Mouse (Mus musculus) megakaryocyte, adult 5-6 weeks (primary cell): Measurements from ENCODE around the gene Atp5k. TPM values are rescaled to one million over a fixed set of nuclear protein-coding genes. Genes with fewer than 3 reads are reported as not detected.

Source experiments
- ATAC-seq: 2 replicates; pipeline ENCODE4 v1.8.0; 2016; ENCODE audit warnings: mild to moderate bottlenecking, inconsistent platforms; ENCODE audit not compliant: poor library complexity, severe bottlenecking
- total RNA-seq, 2 experiments: library from RNA; stranded (forward) in 1 of 2; stranded (reverse) in 1 of 2; fragments of 153-499, 151-499 nt in 1 of 2; fragments of 221-1000, 200-1000 nt in 1 of 2; gene quantifications; 2 replicates each; pipeline versions ENCODE4 v1.2.3 to v1.2.4; 2015 to 2017

The Atp5k gene
- 197 and 209 TPM in 2 replicates for total RNA-seq (2015)
- total RNA-seq (2017), result 132 and 217 TPM in 2 replicates

- ATAC-seq, result peak; percentile 98
Measured at GRCm38 (mm10) chr5:108433804-108434587, at the start of gene Atp5k. Gene Atp5k, minus strand, starts transcription at chr5:108434448.

- no peak for ATAC-seq
Measured at GRCm38 (mm10) chr5:108483006-108483405, 48.8 kb upstream of the Atp5k start.

- no peak for ATAC-seq
Measured at GRCm38 (mm10) chr5:108475977-108476376, 41.7 kb upstream of the Atp5k start.

- ATAC-seq, result no peak
Measured at GRCm38 (mm10) chr5:108473737-108474136, 39.5 kb upstream of the Atp5k start.

- ATAC-seq, result no peak
Measured at GRCm38 (mm10) chr5:108469617-108470016, 35.4 kb upstream of the Atp5k start.

GRCm38 (mm10) chr5:108466647-108467046, 32.4 kb upstream of the Atp5k start:
- ATAC-seq, result no peak

GRCm38 (mm10) chr5:108465131-108465891, 31.1 kb upstream of the Atp5k start:
- ATAC-seq, result no peak

GRCm38 (mm10) chr5:108462446-108462845, 28.2 kb upstream of the Atp5k start:
- no peak for ATAC-seq

- peak; percentile 94 for ATAC-seq
Measured at GRCm38 (mm10) chr5:108461082-108462065, 27.1 kb upstream of the Atp5k start, which contains the start of gene Pcgf3. Gene Pcgf3, plus strand, starts transcription at chr5:108461232.

- ATAC-seq, result no peak
Measured at GRCm38 (mm10) chr5:108460461-108460860, 26.2 kb upstream of the Atp5k start.

- no peak for ATAC-seq
Measured at GRCm38 (mm10) chr5:108458706-108459105, 24.5 kb upstream of the Atp5k start.

- ATAC-seq, result no peak
Measured at GRCm38 (mm10) chr5:108454094-108454493, 19.8 kb upstream of the Atp5k start.

GRCm38 (mm10) chr5:108452422-108452821, 18.2 kb upstream of the Atp5k start:
- ATAC-seq, result no peak

- no peak for ATAC-seq
Measured at GRCm38 (mm10) chr5:108451611-108452010, 17.4 kb upstream of the Atp5k start.

- no peak for ATAC-seq
Measured at GRCm38 (mm10) chr5:108450837-108451540, 16.7 kb upstream of the Atp5k start.

- ATAC-seq, result peak; percentile 70
Measured at GRCm38 (mm10) chr5:108448785-108449668, 14.8 kb upstream of the Atp5k start, which contains the start of gene Mfsd7a. Gene Mfsd7a, minus strand, starts transcription at chr5:108448891.

- ATAC-seq, result peak; percentile 29; the same call in 1 of the 2 replicates
Measured at GRCm38 (mm10) chr5:108447857-108448256, 13.6 kb upstream of the Atp5k start.

GRCm38 (mm10) chr5:108446973-108447372, 12.7 kb upstream of the Atp5k start:
- ATAC-seq, result peak; percentile 73

- ATAC-seq, result no peak
Measured at GRCm38 (mm10) chr5:108436101-108436500, 1.9 kb upstream of the Atp5k start.
